Mouse (Mus musculus) bone marrow, adult 2 months (tissue): ENCODE results near the gene Dqx1. TPM values are rescaled to one million over a fixed set of nuclear protein-coding genes. Genes with fewer than 3 reads are reported as not detected.

Source experiments
- H3K27ac ChIP-seq: fragments of 200-500 bp; 2 replicates; pipeline ENCODE4 v1.5.1; 2012; ENCODE audit warnings: low read depth, mild to moderate bottlenecking, control low read depth, inconsistent platforms, low read length; ENCODE audit not compliant: control insufficient read depth, poor library complexity, insufficient read depth
- H3K4me1 ChIP-seq: fragments of 200-500 bp; 2 replicates; pipeline ENCODE4 v1.6.1; 2011; ENCODE audit warnings: low read length; ENCODE audit not compliant: control insufficient read depth, insufficient read depth
- H3K4me3 ChIP-seq: fragments of 200-500 bp; replicated peaks from 2 replicates; pipeline ENCODE3; 2011; ENCODE audit warnings: mild to moderate bottlenecking, low read depth, low read length, control low read depth; ENCODE audit not compliant: control insufficient read depth
- CTCF ChIP-seq: fragments of 200-500 bp; IDR thresholded peaks from 2 replicates; pipeline ENCODE4 v1.5.1; 2011; ENCODE audit warnings: low read length, control low read depth; ENCODE audit not compliant: control insufficient read depth, insufficient read depth
- POLR2A ChIP-seq: fragments of 200-500 bp; IDR thresholded peaks from 2 replicates; pipeline ENCODE4 v1.6.1; 2011; ENCODE audit warnings: low read depth, mild to moderate bottlenecking, control low read depth, low read length, borderline replicate concordance; ENCODE audit not compliant: control insufficient read depth
- WGBS: fragments of 180-500 bp; shearing (Covaris S2); methylation state at CpG from one replicate; pipeline ENCODE4 v1.1.7; 2018; 5-methylcytosine and 5-hydroxymethylcytosine counted together
- polyA plus RNA-seq: library from polyadenylated mRNA; stranded (reverse); fragments of >200 nt; gene quantifications from 2 replicates; pipeline ENCODE4 v1.2.4, GENCODE M21; 2011; ENCODE audit warnings: low replicate concordance; ENCODE audit not compliant: missing spikeins, insufficient read depth, insufficient read length

Dqx1 gene
- polyA plus RNA-seq, 1 experiment: 13.5 TPM

DNA sequence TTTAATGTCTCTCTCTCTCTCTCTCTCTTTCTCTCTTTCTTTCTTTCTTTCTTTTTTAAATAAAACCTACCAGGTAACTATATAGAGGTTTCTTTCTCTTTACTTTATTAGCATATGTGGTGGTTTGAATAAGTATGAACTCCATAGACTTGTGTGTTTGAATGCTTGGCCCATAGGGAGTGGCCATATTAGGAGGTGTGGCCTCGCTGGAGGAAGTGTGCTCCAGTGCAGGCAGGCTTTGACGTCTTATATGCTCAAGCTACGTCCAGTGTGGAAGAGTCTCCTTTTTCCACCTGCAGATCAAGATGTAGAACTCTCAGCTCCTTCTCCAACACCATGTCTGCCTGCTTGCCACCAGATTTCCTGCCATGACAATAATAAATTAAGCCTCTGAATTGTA is 38.6 kb upstream of the Dqx1 start:
- WGBS: 72% methylated on average over 3 of the region's 3 CpGs
- Histone ChIP-seq H3K4me3 (no peak overlapping the region), H3K27ac (no peak overlapping the region), H3K4me1 (peaks cover 4% of the 10 kb centered on the region)
- TF ChIP-seq POLR2A (no peak), CTCF (no peak)

DNA sequence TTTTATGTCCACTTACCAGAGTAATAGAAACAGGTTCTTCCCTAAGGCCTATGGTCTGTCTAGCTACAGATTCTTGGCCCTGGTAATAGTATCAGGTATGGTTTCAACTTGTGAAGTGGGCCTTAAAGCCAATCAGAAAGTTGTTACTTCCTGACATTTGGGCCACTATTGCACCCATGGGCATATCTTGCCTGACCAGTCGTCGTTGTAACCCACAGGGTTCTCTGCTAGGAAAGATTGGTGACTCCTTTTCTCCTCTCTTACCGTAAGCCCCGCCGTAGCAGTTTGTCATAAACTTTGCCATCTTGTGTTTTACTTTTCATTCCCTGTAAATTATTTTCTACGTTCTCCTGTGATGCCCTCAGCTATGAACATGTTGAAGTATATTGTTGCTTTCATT is 37.5 kb upstream of the Dqx1 start:
- Histone ChIP-seq H3K27ac (no peak overlapping the region), H3K4me1 (peaks cover 4% of the 10 kb centered on the region), H3K4me3 (no peak overlapping the region)
- no peak for TF ChIP-seq POLR2A
- no peak for TF ChIP-seq CTCF
- WGBS: 52% methylated on average over 6 of the region's 6 CpGs

DNA sequence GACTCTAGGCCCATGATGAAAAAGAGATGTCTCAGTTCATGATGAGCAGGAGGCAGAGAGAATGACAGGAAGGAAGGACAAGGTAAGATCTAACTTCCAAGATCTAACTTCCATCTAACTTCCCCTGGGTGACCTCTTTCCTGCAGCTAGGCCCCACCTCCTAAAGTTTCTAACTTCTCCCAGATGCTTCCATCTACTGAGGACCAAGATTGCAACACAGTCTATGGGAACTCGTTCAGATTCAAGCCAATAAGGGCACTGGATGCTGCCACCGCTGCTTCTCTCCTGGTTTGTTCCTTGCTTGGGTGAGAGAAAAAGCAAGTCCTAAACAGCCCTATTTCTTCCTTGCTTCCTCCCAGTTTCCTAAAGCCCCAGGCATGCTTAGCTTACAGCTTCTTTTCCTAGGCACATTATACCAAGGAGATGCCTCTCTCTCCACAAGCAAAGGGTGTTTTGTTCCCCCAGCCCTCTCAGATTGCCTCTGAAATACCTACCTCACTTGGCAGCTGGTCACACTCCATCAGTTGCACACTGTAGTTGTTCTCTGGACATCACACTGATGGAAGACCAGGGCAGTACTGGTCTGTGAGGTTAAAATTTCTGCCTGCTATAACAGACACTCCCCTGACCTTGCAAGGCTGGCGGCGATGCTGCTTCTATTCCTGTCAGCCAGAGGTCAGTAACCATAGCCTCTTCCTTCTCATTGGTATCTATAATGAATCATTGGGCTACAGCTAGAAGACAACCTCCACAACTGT is 36.6 kb upstream of the Dqx1 start:
- Histone ChIP-seq H3K4me3 (no peak overlapping the region), H3K27ac (no peak overlapping the region), H3K4me1 (peaks cover 6% of the 10 kb centered on the region)
- 74% methylated on average over 4 of the region's 4 CpGs for WGBS
- TF ChIP-seq CTCF (no peak), POLR2A (no peak)

DNA sequence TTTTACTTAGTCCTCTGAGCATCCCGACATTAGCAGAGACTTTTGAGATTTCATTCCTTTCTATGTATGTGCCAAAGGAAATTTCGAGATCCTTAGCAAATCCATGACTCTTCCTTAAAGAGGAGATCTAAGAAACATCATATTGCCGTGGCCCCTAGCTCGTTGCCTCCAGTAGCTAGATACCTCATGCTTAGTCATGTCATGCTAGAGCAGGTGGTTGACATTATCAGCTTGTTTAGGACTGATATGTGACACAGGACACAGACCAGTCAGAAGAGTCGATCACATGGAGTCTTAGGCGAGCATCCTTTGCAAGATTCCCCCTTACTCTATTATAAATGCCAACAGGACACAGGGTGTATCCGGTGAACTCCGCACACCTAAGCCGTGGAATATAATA is 34.6 kb upstream of the Dqx1 start:
- WGBS: 78% methylated on average over 9 of the region's 9 CpGs
- H3K27ac ChIP-seq: no peak overlapping the region; the same call in 1 of the 2 replicates
- no peak overlapping the region for H3K4me3 ChIP-seq
- peaks cover 7% of the 10 kb centered on the region; the same call in 1 of the 2 replicates for H3K4me1 ChIP-seq
- TF ChIP-seq CTCF: no peak
- no peak for TF ChIP-seq POLR2A

DNA sequence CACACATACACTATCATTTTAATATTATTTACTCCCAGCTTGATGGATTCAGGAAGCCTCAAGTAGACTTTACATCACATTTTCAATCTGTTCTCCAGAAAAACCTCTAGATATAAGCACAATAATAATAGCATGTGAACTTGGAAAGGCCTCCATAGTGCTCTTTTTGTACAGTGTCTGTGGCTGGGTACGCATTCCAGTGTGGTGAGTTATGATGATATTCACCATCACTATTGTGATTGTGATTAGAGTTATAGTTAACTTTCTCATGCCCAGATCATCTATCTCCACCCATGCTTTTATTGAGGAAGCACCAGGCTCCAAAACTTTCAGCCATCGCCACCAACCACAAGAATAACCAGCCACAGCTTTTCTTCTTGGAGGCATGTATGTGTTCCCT is 33.9 kb upstream of the Dqx1 start:
- Histone ChIP-seq H3K27ac (no peak overlapping the region), H3K4me1 (peaks cover 7% of the 10 kb centered on the region; the same call in 1 of the 2 replicates), H3K4me3 (no peak overlapping the region)
- 83% methylated on average over 2 of the region's 2 CpGs for WGBS
- TF ChIP-seq POLR2A: no peak
- TF ChIP-seq CTCF: no peak

DNA sequence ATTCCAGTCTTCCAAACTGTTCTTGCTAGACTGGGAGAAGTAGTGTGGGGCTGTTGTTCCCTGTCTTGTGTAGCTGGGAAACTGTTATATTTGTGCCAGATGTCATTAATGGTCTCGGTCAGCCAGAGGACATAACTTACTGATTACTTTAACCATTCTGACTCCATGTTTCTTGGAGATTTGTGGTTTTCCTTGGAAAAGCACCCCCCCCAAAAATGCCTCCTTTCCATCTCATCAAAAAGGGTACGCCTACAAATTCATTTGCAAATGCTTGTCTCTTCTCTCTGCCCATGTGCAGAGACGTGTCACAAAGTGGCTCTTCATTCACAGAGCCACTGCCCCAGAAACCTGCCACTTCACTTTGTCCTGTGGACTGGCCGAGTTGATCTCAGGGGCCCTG is 33.2 kb upstream of the Dqx1 start:
- Histone ChIP-seq H3K4me3 (no peak overlapping the region), H3K4me1 (peaks cover 7% of the 10 kb centered on the region; the same call in 1 of the 2 replicates), H3K27ac (no peak overlapping the region)
- 52% methylated on average over 4 of the region's 4 CpGs for WGBS
- TF ChIP-seq CTCF: no peak
- TF ChIP-seq POLR2A: no peak

DNA sequence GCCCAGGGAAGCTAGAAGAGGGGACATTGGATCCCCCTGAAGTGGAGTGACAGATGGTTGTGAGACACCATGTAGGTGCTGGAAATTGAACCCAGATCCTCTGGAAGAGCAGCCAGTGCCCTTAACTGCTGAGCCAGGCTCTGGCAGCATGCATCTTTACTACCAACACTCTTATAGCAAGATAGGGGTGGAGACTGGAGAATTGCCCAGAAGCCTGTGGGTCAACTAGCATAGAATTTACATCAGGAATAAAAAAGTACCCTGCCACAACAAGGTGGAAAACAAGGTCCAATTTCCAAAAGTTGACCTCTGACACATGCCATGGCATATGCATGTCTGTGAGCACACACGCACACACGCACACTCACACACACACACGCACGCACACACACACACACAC is 32.4 kb upstream of the Dqx1 start:
- Histone ChIP-seq H3K4me3 (no peak overlapping the region), H3K27ac (no peak overlapping the region), H3K4me1 (peaks cover 4% of the 10 kb centered on the region; the same call in 1 of the 2 replicates)
- 72% methylated on average over 4 of the region's 4 CpGs for WGBS
- TF ChIP-seq POLR2A (no peak), CTCF (no peak)

DNA sequence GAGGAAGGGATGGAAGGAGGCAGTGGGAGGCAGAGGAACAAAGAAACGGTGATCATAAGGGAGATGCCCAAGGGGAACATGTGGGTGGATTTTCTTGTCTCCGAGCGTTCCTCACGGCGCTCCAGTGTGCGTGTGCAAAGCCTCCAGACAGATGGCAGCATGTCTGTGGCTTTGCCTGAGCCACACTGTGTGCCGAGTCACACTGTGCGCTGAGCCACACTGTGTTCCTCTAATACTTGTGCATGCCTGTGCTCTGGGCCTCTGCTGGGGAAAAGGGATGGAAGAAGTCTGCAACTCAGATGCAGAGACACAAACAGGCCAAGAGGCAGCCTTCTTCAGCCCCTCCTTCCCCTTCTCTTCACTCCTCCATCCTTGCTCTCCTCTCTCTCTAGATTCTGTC is 30.4 kb upstream of the Dqx1 start:
- peaks cover 4% of the 10 kb centered on the region; the same call in 1 of the 2 replicates for H3K4me1 ChIP-seq
- no peak overlapping the region for H3K27ac ChIP-seq
- H3K4me3 ChIP-seq: no peak overlapping the region
- WGBS: 65% methylated on average over 8 of the region's 8 CpGs
- no peak for TF ChIP-seq CTCF
- no peak for TF ChIP-seq POLR2A
